Mouse (Mus musculus) ES-E14 (cell line): ENCODE data around the gene Tanc1. TPM values are rescaled to one million over a fixed set of nuclear protein-coding genes. Genes with fewer than 3 reads are reported as not detected.

Source experiments
- DNase-seq: peaks from one replicate; pipeline ENCODE4 v3.0.0-alpha.2; 2013; ENCODE audit warnings: low read depth, low spot score
- H3K27ac ChIP-seq: 2 replicates; pipeline ENCODE4 v1.5.1; 2012; ENCODE audit warnings: low read depth, mild to moderate bottlenecking, low read length, moderate library complexity, mixed read lengths; ENCODE audit not compliant: poor library complexity, insufficient read depth, severe bottlenecking
- H3K36me3 ChIP-seq: 2 replicates; pipeline ENCODE4 v1.6.1; 2012; ENCODE audit warnings: mild to moderate bottlenecking, low read length, moderate library complexity, mixed read lengths; ENCODE audit not compliant: control insufficient read depth, poor library complexity, insufficient read depth, severe bottlenecking
- H3K4me1 ChIP-seq, 2 experiments: fragments of 150-350 bp in 1 of 2; sonication (generic) in 1 of 2; 2 replicates each; pipeline ENCODE4 v1.6.1; 2012; ENCODE audit warnings: low read length in 2 of 2, mild to moderate bottlenecking in 1 of 2, mixed read lengths in 1 of 2; ENCODE audit not compliant: control insufficient read depth in 2 of 2, insufficient read depth in 2 of 2, poor library complexity in 1 of 2
- H3K4me3 ChIP-seq, 2 experiments: fragments of 150-350 bp in 1 of 2; sonication (generic) in 1 of 2; 2 replicates each; pipeline ENCODE4 v1.5.1; 2012; ENCODE audit warnings: low read length in 2 of 2, low read depth in 1 of 2, mild to moderate bottlenecking in 1 of 2, mixed read lengths in 1 of 2; ENCODE audit not compliant: insufficient read depth in 1 of 2, poor library complexity in 1 of 2, severe bottlenecking in 1 of 2
- H3K9ac ChIP-seq: 2 replicates; pipeline ENCODE4 v1.6.1; 2012; ENCODE audit warnings: low read depth, mild to moderate bottlenecking, low read length, mixed read lengths; ENCODE audit not compliant: poor library complexity, insufficient read depth, severe bottlenecking
- H3K9me3 ChIP-seq: fragments of 150-350 bp; sonication (generic); 2 replicates; pipeline ENCODE4 v1.6.1; 2012; ENCODE audit warnings: low read depth, mild to moderate bottlenecking, low read length; ENCODE audit not compliant: control insufficient read depth, insufficient read depth
- CHD2 ChIP-seq: IDR thresholded peaks from 2 replicates; pipeline ENCODE4 v1.6.1; 2014; ENCODE audit warnings: mild to moderate bottlenecking, low read depth, low read length, inconsistent platforms
- HCFC1 ChIP-seq: IDR thresholded peaks from 2 replicates; pipeline ENCODE4 v1.6.1; 2012; ENCODE audit warnings: low read length, inconsistent platforms, borderline replicate concordance; ENCODE audit not compliant: insufficient read depth
- MAFK ChIP-seq: IDR thresholded peaks from 2 replicates; pipeline ENCODE4 v1.6.1; 2014; ENCODE audit warnings: mild to moderate bottlenecking, low read depth, low read length, inconsistent platforms; ENCODE audit not compliant: insufficient read depth
- ZC3H11A ChIP-seq: IDR thresholded peaks from 2 replicates; pipeline ENCODE4 v1.6.1; 2012; ENCODE audit warnings: low read depth, mild to moderate bottlenecking, inconsistent platforms, low read length, borderline replicate concordance
- ZNF384 ChIP-seq: IDR thresholded peaks from 2 replicates; pipeline ENCODE4 v1.6.1; 2012; ENCODE audit warnings: low read depth, low read length, inconsistent platforms
- in situ Hi-C, 2 experiments: fragments of 600-800 bp; cut with MboI; formaldehyde crosslinking; loops; one replicate each; pipeline ENCODE4 v1.15.1; 2025; ENCODE audit warnings: low sequenced_read_pairs in 2 of 2, inconsistent platforms in 1 of 2; ENCODE audit not compliant: unreplicated experiment in 2 of 2
- total RNA-seq: library from RNA; depleted of rRNA; stranded (reverse); fragments of 300-350 nt; gene quantifications from 2 replicates; pipeline ENCODE4 v1.2.3, GENCODE M21; 2012

Tanc1 gene
- total RNA-seq, 1 experiment, result 28.2 TPM

- in situ Hi-C loops, result no loop called here
- no peaks in the 10 kb centered on the region for H3K9me3 ChIP-seq
- no peaks in the 10 kb centered on the region for H3K4me1 ChIP-seq
- no peak overlapping the region for H3K4me3 ChIP-seq
- H3K9ac ChIP-seq, result no peak overlapping the region
- no peak overlapping the region for H3K27ac ChIP-seq
- peaks cover 41% of the 10 kb centered on the region for H3K36me3 ChIP-seq
- no peak for TF ChIP-seq HCFC1
- TF ChIP-seq ZC3H11A, result no peak
- no peak for TF ChIP-seq ZNF384
- no peak for TF ChIP-seq CHD2
- no peak for TF ChIP-seq MAFK
- DNase-seq, result no peak
Observed at GRCm38 (mm10) chr2:59814997-59815396, 203.2 kb downstream of the Tanc1 start.

GRCm38 (mm10) chr2:59818663-59819062, 206.8 kb downstream of the Tanc1 start:
- H3K9ac ChIP-seq, result no peak overlapping the region
- no peak overlapping the region for H3K4me3 ChIP-seq
- in situ Hi-C loops, result no loop called here
- no peak overlapping the region for H3K27ac ChIP-seq
- no peak for TF ChIP-seq ZNF384
- no peak for TF ChIP-seq CHD2
- no peak for DNase-seq
- H3K4me1 ChIP-seq, result no peaks in the 10 kb centered on the region
- peaks cover 50% of the 10 kb centered on the region for H3K36me3 ChIP-seq
- H3K9me3 ChIP-seq, result no peaks in the 10 kb centered on the region

GRCm38 (mm10) chr2:59819415-59819814, 207.6 kb downstream of the Tanc1 start:
- H3K4me3 ChIP-seq, result no peak overlapping the region
- no peak overlapping the region for H3K27ac ChIP-seq
- TF ChIP-seq CHD2 (no peak), ZC3H11A (no peak), MAFK (no peak), HCFC1 (no peak), ZNF384 (no peak)
- H3K9me3 ChIP-seq, result no peaks in the 10 kb centered on the region
- no peaks in the 10 kb centered on the region for H3K4me1 ChIP-seq
- in situ Hi-C loops, result no loop called here
- peaks cover 55% of the 10 kb centered on the region for H3K36me3 ChIP-seq
- DNase-seq, result no peak
- H3K9ac ChIP-seq, result no peak overlapping the region

GRCm38 (mm10) chr2:59820088-59820487, 208.2 kb downstream of the Tanc1 start:
- Histone ChIP-seq H3K9me3 (no peaks in the 10 kb centered on the region), H3K36me3 (peaks cover 56% of the 10 kb centered on the region), H3K4me3 (no peak overlapping the region), H3K4me1 (no peaks in the 10 kb centered on the region), H3K27ac (no peak overlapping the region), H3K9ac (no peak overlapping the region)
- TF ChIP-seq CHD2, result no peak
- no peak for TF ChIP-seq ZNF384
- no peak for TF ChIP-seq HCFC1
- TF ChIP-seq ZC3H11A, result no peak
- TF ChIP-seq MAFK, result no peak
- in situ Hi-C loops, result no loop called here
- DNase-seq, result no peak

- no peaks in the 10 kb centered on the region for H3K4me1 ChIP-seq
- H3K9me3 ChIP-seq, result no peaks in the 10 kb centered on the region
- TF ChIP-seq ZNF384 (no peak), MAFK (no peak), CHD2 (no peak), ZC3H11A (no peak), HCFC1 (no peak)
- no peak overlapping the region for H3K9ac ChIP-seq
- H3K36me3 ChIP-seq, result peaks cover 51% of the 10 kb centered on the region
- H3K4me3 ChIP-seq, result no peak overlapping the region
- H3K27ac ChIP-seq, result no peak overlapping the region
- in situ Hi-C loops, result no loop called here
- no peak for DNase-seq
Observed at GRCm38 (mm10) chr2:59821044-59821443, 209.2 kb downstream of the Tanc1 start.
